Mouse (Mus musculus): ENCODE measurements at regions not wholly inside any gene's neighbourhood (a gene's known extent, or its start where the extent isn't known, plus 50 kb on each side); places are given as distances from the start of the nearest gene placed in this dataset.
A peak's percentile ranks its signal among the peaks of the same experiment; 100 is the strongest.

DNA sequence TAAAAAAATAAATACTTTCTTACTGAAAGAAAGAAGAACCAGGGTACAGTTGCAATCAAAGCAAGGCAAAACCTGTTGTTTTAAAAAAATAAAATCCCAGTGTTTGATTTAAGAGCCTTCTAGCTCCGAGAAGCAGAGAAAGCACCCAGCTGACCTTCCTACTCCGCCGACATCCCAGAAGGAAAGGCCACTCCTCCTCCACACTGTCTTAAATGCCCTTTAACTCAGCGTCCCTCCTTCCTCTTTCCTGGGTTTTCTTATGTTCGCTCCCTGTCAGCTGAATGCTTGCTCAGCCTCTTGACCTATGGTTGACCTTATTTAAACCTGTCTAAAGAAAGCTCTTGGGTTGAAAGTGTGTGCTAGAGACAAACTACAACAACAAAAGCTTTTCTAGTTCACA, 79.1 kb downstream of the Sptssa start:
- no peak for DNase-seq

DNA sequence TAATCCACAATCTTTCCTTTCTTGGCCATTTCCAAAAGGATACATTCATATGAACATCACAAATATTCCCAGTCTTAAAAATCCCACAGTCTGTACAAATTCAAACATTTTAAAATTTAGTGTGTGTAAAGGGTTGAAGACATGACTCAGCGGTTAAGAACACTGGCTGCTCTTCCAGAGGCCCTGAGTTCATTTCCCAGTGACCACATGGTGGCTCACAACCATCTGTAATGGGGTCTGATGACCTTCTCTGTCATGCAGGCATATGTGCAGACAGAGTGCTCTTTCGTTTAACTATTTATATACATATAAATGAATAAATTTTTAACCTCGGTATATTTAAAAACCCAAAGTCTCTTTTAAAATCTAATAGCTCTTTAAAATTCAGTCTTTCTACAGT, 79.6 kb downstream of the Sptssa start:
- DNase-seq, result no peak

DNA sequence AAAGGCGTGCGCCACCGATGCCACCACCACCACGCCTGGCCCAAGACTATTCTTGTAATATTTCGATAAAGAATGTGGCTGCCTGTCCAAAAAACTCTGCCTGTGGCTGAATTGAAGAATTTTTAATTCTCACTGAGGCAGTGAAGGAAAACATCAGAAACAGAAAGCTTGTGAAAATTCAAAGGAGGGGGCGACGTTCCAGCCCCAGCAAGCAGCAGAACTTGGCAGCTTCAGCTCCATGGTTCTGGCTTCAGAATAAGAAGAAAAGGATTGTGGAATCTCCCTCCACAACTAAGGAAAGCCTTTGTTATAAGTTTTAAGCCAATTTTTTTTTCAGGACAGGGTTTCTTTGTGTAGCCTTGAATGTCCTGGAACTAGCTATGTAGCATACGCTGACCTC, 83.5 kb downstream of the Sptssa start:
- DNase-seq, result no peak

DNA sequence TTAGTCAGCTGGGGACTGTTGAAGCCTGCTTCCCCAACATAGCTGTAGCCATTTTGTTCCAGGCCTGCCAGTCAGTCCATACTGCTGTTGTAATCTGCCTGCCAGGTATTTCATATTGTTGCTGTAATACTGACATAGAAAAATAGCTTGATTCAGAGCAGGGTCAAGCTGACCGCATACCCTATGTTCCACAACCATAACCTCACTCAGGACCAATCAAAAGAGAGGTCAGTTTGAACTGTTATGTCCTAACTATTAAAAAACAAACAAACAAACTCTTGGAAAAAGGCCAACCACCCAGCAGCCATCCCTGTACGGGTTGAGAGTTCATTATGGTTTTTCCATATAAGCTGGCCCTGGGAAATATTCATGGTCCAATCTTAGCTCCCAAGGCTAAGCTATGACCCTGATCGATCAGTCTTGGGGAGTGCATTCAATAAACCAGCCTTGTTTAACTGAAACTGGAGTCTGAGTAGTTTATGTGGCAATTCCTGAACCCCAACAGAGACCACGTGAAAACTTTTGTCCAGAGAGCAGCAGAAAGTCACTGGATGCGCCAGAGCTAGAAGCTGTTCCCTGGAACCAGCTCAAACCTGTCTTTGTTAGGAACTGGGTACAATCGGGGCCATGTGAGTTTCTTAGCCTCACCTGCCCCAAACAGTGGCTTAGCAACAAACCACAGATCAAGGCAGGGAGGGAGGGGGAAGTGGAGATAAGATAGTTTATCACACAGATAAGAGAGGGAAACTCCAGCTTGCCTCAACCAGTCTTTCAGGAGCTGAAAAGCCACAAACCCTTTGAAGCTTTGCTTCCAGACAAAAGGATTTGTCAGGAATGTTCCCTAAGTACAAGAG, 88.1 kb downstream of the Sptssa start:
- no peak for DNase-seq

DNA sequence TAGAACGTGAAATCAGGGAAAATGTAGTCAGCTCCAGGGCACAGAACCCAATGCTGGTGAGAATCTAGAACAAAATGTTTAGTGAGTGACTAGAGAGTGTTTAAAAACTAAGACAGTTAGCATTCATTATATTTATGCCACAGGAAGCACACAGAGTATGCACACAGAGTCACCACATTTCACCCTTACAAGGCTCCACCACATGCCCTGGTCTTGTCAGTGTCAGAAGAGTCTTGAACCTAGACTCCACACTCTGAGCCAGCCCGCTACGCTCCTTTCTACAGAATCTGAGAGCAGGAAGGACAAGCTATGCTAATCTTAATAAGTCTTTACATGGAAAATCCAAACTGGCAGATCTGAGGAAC, 89.0 kb downstream of the Sptssa start:
- no peak for DNase-seq

DNA sequence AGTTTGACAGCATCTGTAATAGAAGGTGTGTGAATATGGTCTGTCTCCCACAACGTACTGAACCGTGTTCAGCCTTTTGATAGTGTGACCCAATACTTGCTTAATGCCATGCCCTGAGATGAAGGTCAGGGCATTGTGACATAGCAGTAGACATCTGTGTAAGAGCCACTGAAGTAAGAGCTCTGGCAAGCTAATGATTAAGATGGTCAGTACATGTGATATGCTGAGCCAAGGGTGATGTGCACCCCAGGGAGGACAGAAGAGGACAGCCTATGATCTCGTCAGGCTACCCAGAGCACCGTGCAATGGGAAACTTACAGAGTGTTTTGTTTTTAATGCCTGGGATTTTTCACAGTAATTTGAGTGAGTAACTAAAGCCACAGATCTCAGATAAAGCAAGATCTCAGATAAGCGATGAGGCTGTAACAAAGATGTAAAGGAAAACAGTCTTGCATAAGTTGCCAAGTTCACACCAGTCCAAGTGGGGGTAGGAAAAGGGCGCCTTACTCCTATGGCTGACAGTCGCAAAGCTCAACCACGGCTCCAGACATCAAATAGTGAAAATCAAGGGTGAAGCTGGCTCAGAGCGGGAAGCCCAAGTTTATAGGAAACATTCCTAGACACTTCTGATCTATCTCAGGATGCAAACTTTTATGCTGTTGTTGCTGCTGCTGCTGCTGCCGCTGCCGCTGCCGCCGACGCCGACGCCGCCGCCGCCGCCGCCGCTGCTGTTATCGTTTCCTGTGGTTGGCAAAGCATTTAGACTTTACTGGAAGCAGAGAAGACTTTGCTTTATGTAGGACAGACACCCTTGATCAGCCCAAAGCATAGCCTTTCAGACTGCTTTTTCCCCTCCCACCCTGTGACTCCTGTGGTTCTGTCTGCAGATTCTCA, 89.6 kb downstream of the Sptssa start:
- DNase-seq, result no peak

DNA sequence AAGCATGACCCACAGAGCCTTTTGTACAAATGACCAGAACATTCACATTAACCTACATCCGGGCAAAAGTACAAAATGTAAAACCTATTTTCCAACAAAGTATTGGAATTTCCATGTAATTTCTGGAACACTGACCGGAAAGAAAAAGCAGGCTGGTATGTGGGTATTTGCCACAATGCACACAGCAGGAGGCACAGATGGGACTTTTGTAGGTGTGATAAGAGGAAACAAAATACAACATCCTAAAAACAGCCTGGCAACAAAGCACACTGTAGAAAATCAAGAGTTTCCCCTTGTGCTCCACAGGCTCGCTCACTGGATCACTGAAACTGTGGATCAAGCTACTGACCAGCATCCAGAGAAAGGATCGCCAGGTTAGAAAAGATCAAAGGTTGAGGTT, 94.4 kb downstream of the Sptssa start:
- DNase-seq, result no peak

DNA sequence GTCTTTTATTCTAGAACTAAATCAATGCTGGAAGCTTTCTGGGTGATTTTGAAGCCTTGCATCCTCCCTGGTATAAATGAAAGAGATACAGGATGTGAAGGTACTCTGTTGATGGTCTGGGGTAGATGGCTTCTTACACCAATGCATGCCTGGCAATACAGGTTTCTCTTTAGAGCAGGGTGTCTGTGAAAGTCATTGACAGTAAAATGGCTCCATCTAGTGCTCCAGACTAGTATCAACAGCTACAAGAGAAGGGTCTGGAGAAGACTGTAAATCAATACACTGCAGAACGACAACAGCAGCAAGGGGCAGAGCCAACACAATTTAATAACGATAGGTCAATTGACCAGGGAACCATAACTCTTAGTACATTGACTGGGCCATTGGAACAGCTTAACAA, 98.3 kb downstream of the Sptssa start:
- peak; percentile 48 for DNase-seq

DNA sequence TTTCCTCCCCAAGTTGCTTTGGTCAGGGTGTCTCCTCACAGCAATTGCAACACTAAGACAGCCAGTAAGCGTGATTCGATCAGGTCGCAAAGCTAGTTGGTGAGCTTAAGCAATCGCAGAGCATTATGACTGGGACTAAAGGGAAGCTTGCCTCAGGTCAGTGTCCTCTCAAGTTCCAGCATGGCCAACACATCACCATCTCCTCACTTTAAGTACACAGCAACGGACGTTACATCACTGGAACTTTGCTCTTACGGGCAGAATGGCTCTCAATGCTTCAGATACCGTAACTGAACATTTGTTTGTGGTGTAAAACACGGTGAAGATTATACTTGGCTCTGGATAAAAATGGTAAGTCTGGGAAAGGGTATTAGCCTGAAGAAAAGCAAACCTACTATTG, 106.7 kb downstream of the Sptssa start:
- DNase-seq, result no peak

DNA sequence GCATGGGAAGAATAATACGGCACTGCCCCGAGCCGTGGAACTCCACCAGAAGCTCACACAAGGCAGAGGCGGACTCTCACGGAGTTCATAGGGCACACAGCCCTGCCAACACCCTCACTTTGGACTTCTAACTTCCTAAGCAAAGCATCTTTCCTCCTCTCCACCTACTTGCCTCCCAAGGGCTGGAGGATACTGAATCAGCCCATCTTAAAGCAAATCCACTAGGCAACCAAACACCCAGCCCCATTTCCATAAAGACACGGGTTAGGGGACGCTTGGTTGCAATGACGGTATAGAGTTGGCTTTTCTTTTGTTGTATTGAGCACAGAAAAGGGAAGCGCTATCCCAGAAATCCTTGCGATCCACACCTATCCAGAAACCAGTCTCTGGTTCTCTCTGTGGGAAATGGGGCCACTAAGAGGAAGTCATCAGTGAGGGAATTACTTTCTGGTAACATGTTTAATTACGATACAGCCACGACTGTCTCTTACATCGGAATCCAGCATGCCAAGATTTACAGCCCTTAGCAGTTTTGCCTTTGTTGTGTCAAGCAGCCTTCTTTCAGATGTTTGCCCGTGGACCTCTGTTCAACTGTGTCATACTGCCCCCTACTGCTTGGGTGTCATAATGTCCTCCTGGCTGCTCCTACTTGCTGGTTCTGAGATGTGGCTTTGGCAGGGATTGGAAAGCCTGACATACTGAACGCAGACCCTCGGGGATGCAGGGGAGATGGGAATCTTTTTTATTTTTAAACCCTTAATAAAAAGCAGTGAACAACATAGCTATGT, 110.4 kb downstream of the Sptssa start:
- DNase-seq, result peak; percentile 86

DNA sequence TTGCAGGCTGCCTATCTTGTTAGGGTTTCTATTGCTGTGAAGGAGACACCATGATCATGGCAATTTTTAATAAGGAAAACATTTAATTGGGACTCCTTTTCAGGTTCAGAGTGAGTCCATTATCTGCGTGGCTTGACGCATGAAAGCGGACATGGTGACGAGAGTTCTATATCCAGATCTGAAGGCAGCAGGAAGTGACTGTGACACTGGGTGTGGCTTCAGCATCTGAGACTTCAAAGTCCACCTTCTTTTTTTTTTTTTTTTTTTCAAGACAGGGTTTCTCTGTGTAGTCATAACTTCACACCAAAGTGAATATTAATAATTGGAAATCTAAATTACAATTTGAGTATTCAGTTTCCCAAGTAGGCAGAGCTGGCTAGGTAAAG, 118.1 kb downstream of the Sptssa start:
- no peak for DNase-seq

DNA sequence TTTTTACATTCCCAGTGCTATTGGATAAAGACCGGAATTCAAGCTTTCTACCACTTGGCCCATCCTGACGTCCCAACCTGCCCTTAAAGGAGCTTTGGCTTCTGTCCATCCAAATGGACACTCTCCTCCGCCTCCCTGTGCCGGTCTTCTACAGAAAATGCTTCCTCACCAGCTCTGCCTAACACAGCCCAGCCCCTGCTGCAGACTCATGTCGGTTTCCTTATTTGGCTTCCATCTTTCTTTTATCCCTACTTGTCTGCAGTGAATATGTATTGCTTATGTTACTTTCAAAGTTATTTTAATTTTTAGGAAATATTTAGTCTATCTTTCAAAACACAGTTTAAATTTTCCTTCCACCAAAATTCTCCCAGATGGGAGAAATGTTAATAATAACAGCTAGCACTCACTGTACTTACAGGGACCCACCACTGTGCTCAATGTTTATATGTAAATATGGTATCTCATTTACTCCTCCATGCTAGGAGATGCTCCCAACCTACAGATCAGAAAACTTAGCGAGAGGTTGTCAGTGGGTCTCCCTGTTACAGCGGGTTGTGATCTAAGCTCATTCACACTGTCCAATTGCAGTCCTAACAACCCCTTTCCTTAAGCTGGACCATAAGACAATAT, 118.6 kb downstream of the Sptssa start:
- no peak for DNase-seq

DNA sequence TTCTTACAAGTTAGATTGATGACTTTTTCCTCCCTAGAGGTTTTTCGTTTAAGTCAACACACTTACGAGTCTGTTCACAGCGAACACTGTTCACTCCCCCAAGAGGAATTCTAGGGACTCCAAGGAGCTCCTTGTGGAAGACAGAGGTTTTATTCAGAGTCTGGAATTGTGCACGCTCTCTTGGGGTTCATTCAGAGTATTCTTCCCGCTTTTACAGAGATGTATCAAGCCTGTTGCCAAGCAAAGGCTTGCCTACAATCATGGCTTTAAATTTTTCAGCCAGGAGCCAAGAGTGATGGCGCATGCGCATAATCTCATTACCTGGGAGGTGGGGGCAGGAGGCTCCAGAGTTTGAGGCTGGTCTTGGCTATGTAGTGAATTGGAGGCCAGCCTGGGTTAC, 119.4 kb downstream of the Sptssa start:
- no peak for DNase-seq

DNA sequence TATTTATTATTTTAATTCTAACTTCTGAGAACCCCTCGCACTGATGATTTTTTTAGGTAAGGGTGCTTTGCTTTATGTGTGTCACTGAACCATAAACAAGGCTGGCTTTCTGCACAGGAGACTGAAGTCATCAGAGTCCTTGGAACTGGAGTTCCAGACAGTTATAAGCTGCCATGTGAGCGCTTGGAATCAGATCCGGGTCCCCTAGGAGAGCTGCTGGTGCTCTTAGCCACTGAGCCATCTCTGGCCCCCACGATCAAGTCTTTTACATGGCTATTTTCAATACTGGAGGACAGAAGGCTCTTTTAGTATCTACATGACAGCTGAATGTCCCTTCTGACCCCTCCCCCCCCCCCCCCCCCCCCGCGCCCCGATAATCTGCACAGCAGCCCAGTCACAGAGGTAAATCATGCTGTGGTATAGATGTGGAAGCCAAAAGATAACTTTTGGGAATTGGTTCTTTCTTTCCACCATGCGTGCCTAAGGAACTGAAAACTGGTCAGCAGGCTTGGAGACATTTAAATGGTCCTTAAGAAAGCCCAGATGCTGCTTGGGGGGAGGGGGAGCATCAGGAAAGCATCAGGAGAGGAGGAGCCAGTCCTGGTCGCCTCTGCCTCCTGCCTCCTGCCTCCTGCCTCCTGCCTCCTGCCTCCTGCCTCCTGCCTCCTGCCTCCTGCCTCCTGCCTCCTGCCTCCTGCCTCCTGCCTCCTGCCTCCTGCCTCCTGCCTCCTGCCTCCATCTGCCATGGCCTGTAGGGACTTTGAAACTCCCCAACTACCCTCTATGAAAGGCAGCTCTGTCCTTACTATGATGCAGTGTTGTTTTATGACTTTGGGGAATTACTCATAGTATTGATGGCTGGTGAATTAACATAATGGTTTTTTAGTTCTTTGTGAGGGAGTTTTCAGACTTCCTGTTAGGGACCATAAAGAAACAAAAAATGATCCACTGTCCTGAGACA, 120.5 kb downstream of the Sptssa start:
- no peak for DNase-seq

DNA sequence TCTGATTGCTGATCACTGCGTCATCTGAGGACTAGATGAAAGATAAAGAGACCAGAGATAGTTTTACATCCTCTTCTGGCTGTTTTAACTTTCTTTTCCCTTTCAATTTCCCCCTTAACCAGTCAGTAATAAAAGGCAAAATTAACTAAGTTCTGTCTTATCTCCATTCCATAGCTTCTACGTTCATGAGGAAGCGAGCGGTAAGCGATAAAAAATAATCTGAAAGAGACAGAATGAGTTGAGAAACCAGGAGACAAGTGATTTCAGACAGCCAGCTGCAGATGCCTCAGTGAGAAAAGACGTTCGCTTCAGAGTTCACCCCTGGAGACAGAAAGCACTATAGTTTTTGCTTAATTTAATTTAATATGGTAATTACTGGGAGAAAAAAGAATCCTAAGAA, 121.5 kb downstream of the Sptssa start:
- DNase-seq, result no peak

DNA sequence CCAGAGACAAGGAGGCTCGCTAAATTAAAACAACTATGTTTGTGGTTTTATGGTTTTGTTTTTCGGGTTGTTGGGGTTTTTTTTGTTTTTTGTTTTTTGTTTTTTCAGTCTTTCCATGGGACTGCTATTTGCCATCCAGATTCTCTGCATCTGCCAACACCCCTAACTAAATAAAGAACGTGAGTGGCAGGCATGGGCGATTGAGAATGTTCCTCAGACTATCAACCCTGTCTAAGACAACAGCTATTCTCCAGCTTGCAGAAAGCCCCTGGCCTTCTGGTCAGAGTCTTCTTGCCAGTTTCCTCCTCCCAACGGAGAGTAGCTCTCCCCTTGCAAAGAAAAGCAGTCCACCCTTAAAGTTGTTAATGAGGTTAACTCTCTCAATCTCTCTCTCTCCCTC, 123.2 kb downstream of the Sptssa start:
- DNase-seq, result peak; percentile 33

DNA sequence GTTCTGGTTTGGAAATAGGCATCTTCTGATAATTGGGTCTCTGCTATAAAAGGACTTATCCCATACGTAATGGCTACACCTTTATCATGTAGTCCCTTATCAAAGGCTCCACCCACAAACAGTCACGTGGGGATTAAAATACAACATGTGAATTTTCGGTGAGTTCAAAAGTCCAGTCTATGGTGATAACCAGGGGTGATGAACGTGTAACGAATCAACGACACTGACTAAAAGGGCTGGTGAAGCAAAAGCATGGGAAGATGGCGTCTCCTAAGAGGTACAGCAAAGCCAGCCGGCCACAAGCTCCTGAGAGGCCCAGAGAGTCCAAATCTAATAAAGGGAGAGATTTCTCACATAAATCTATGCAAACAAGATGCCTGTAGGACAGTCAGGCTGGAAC, 124.3 kb downstream of the Sptssa start:
- DNase-seq, result no peak

DNA sequence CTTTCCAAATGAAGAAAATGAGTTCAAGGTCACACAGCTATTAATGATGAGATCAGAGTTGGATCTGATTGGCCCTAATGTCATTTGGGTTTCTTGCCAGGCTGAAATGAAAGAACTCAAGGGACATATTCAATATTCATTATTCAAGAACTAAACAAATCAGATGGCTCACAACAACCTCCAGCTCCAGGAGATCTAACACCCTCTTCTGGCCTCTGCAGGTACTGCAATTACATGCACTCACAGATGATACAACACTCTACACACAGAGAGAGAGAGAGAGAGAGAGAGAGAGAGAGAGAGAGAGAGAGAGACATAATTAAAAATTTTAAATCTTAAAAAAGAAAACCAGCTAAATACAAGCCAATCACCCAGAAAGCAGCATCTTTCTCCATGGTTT, 128.3 kb downstream of the Sptssa start:
- DNase-seq, result no peak

DNA sequence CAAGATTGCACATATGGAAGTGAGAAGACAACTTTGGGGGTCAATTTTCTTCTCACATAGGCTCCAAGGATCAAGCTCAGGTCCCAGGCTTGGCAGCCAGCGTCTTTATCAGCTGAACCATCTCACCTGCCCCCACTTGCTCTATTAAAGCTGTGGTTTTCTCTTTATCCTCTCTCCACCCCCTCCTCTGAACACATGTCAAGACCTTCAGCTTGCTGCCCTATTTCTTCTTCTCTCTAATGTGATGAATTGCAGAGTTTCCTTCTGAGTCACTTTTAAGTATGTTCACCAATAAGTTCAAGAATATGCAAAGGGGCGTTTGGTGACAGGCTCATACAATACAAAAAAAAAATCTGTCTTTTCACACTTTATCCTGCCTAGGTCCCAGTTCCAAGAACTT, 128.8 kb downstream of the Sptssa start:
- no peak for DNase-seq

DNA sequence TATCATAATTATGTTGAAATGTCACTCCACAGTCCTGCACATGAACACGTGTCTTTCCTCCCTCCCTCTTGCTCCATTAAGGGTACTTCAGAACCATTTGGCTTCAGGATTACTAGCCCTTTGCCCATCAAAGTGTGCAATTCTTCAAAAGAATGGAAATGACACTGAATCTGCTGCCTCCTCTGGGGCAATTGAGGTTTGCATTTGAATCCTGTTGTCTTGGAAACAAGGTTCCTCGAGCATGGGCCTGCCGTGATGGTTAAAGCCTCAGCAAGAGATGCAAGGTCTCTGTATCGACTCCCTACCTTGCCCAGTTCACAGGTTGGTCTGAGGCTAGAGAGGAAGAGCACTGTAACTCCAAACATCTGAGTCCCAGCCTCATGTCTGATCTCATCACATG, 136.0 kb downstream of the Sptssa start:
- DNase-seq, result no peak

DNA sequence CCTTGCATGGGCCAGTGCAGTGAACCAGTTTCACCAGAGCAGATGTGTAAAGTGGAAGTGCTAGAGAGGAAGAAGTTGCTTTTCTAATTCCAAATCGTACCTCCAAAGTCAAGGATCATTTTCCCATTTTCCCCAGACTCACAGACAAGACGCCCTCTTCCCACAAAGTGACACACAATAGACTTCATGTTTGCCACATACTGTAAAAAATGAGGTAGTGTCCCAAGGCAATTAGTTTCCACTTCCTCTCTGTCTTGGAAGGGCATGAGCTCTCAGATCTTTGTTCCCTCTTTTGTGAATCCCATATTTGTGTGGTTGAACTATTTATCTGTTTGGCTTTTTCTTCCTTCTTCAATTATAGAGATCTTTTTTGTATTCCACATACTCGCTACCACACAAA, 137.0 kb downstream of the Sptssa start:
- no peak for DNase-seq

DNA sequence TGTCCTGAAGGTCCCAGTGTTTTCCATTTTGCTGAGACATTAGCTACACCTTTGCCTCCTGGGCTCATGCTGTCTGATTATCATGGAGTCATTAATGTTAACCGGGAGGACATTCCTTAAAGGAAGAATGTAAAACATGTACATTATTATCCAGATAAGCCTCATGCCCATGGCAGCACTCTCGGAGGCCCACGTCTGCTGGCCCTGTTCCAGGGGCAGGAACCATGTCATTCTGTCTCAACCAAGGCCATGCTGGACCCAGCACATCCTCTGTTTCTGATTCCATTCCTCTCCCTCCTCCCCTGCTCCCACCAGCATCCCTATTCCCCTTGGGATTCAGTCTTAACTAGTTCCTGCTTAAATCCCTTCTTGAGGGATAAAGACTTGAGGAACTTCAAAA, 139.1 kb downstream of the Sptssa start:
- no peak for DNase-seq

All from lung, postnatal 10 days (tissue).